In genomic region chr17:50098297-50098696, GRCm38 (mm10) we compare ENCODE assay signal across 23 mouse cellular contexts.
DNase-seq lines count a peak whose midpoint lies in the region; ATAC-seq and TF ChIP-seq lines count a peak whose summit lies in the region.
"Had no signal": no experiment of that assay in that cellular context is flagged by ENCODE, and none has a peak within 500 bp of the region (broad histone marks: within the 10 kb centered on the region; RNA-seq: fewer than 3 reads in every experiment).

No protein-coding gene starts in this region.

- H3K4me2 ChIP-seq in forebrain, embryonic 12.5 days, result no peak overlapping the region
- H3K4me2 ChIP-seq: intestine, embryonic 15.5 days; lung, embryonic 15.5 days; midbrain, embryonic 15.5 days had no signal

- 75% methylated on average over 6 of the region's 6 CpGs for WGBS in spleen, adult 2 months
- WGBS in bone marrow, adult 2 months, result 78% methylated on average over 6 of the region's 6 CpGs
- 86% methylated on average over 6 of the region's 6 CpGs for WGBS in macrophage (ENCODE audit: missing documents)
- 88% methylated on average over 6 of the region's 6 CpGs for WGBS in forebrain, embryonic 12.5 days

- H3K36me3 ChIP-seq in spleen, adult 2 months (ENCODE audit: control insufficient read depth, insufficient read depth, low read length), result peaks cover 2% of the 10 kb centered on the region; the same call in 1 of the 2 replicates
- peaks cover 13% of the 10 kb centered on the region; the same call in 1 of the 2 replicates for H3K36me3 ChIP-seq in macrophage (ENCODE audit: inconsistent target)
- no peaks in the 10 kb centered on the region for H3K36me3 ChIP-seq in forebrain, embryonic 12.5 days (replicated peaks)
- H3K36me3 ChIP-seq: G1E; intestine, embryonic 15.5 days; lung, embryonic 15.5 days; midbrain, embryonic 15.5 days had no signal

- no peak overlapping the region for H3K4me3 ChIP-seq in spleen, adult 2 months (ENCODE audit: extremely low read depth, insufficient read depth, insufficient read length)
- no peak overlapping the region for H3K4me3 ChIP-seq in bone marrow, adult 2 months (replicated peaks; ENCODE audit: control insufficient read depth, low read depth, low read length)
- H3K4me3 ChIP-seq in macrophage (ENCODE audit: inconsistent target), result no peak overlapping the region
- H3K4me3 ChIP-seq in forebrain, embryonic 12.5 days (replicated peaks), result no peak overlapping the region
- H3K4me3 ChIP-seq: erythroblast, embryonic 14.5 days; intestine, embryonic 15.5 days; lung, embryonic 15.5 days; midbrain, embryonic 15.5 days had no signal

- peaks cover 30% of the 10 kb centered on the region for H3K4me1 ChIP-seq in spleen, adult 2 months (ENCODE audit: control insufficient read depth, insufficient read depth, insufficient read length)
- H3K4me1 ChIP-seq in bone marrow, adult 2 months (ENCODE audit: control insufficient read depth, insufficient read depth, low read length), result peaks cover 4% of the 10 kb centered on the region
- H3K4me1 ChIP-seq in forebrain, embryonic 12.5 days, result peaks cover 10% of the 10 kb centered on the region
- H3K4me1 ChIP-seq: intestine, embryonic 15.5 days; lung, embryonic 15.5 days had no signal

- ATAC-seq in forebrain, embryonic 12.5 days (ENCODE audit: low FRiP score), result no peak
- ATAC-seq: forebrain, postnatal 0 days; hindbrain, postnatal 0 days; intestine, embryonic 15.5 days; midbrain, embryonic 15.5 days had no signal

- no peaks in the 10 kb centered on the region for H3K9me3 ChIP-seq in forebrain, embryonic 12.5 days
- H3K9me3 ChIP-seq: intestine, embryonic 15.5 days; lung, embryonic 15.5 days; midbrain, embryonic 15.5 days had no signal

- TF ChIP-seq CTCF in spleen, adult 2 months (IDR thresholded peaks at IDR 0.05; ENCODE audit: extremely low read depth, insufficient read depth, insufficient read length, insufficient replicate concordance), result no peak
- TF ChIP-seq CTCF in bone marrow, adult 2 months (IDR thresholded peaks at IDR 0.05; ENCODE audit: control insufficient read depth, insufficient read depth, low read length), result no peak

- no peak overlapping the region for H3K9ac ChIP-seq in forebrain, embryonic 12.5 days
- H3K9ac ChIP-seq: forebrain, postnatal 0 days; intestine, embryonic 15.5 days; liver, embryonic 14.5 days; lung, embryonic 15.5 days; midbrain, embryonic 15.5 days had no signal

- no peaks in the 10 kb centered on the region for H3K27me3 ChIP-seq in spleen, adult 2 months (ENCODE audit: control insufficient read depth, insufficient read depth, low read length)
- no peaks in the 10 kb centered on the region for H3K27me3 ChIP-seq in forebrain, embryonic 12.5 days
- H3K27me3 ChIP-seq: intestine, embryonic 15.5 days; lung, embryonic 15.5 days; midbrain, embryonic 15.5 days had no signal

- TF ChIP-seq POLR2A in spleen, adult 2 months (IDR thresholded peaks at IDR 0.05; ENCODE audit: low read depth, low read length), result no peak
- TF ChIP-seq POLR2A in bone marrow, adult 2 months (IDR thresholded peaks at IDR 0.05; ENCODE audit: borderline replicate concordance, control insufficient read depth, low read depth, low read length), result no peak

- H3K79me2 ChIP-seq in macrophage (ENCODE audit: inconsistent target), result peaks cover 90% of the 10 kb centered on the region

- H3K27ac ChIP-seq in spleen, adult 2 months (ENCODE audit: insufficient read depth, low read length), result peak overlapping the region; percentile 24
- peak overlapping the region; percentile 26; the same call in 1 of the 2 replicates for H3K27ac ChIP-seq in bone marrow, adult 2 months (ENCODE audit: control insufficient read depth, insufficient read depth, low read depth, low read length, poor library complexity)
- peak overlapping the region; percentile 39 for H3K27ac ChIP-seq in macrophage
- H3K27ac ChIP-seq in forebrain, embryonic 12.5 days, result no peak overlapping the region
- H3K27ac ChIP-seq: hindbrain, postnatal 0 days; intestine, embryonic 15.5 days; kidney, postnatal 0 days; liver, embryonic 14.5 days; lung, embryonic 15.5 days; midbrain, embryonic 15.5 days had no signal

- no peak for DNase-seq in spleen, adult 2 months (ENCODE audit: low read depth in 1 of 2, low spot score in 2 of 2)
- no peak for DNase-seq in spleen, postnatal 14 days (ENCODE audit: low spot score in 2 of 2)
- DNase-seq in kidney, postnatal 25 days, result no peak
- DNase-seq: adrenal gland, postnatal 14 days; cerebellum, adult 18-20 months; cerebellum, postnatal 14 days; forebrain, postnatal 0 days; heart, postnatal 14 days; kidney, adult 2 months; layer of hippocampus, postnatal 36 days; liver; right cerebral cortex, postnatal 4 days had no signal
